Mouse (Mus musculus): ENCODE measurements at regions not wholly inside any gene's neighbourhood (a gene's known extent, or its start where the extent isn't known, plus 50 kb on each side); places are given as distances from the start of the nearest gene placed in this dataset.

DNA sequence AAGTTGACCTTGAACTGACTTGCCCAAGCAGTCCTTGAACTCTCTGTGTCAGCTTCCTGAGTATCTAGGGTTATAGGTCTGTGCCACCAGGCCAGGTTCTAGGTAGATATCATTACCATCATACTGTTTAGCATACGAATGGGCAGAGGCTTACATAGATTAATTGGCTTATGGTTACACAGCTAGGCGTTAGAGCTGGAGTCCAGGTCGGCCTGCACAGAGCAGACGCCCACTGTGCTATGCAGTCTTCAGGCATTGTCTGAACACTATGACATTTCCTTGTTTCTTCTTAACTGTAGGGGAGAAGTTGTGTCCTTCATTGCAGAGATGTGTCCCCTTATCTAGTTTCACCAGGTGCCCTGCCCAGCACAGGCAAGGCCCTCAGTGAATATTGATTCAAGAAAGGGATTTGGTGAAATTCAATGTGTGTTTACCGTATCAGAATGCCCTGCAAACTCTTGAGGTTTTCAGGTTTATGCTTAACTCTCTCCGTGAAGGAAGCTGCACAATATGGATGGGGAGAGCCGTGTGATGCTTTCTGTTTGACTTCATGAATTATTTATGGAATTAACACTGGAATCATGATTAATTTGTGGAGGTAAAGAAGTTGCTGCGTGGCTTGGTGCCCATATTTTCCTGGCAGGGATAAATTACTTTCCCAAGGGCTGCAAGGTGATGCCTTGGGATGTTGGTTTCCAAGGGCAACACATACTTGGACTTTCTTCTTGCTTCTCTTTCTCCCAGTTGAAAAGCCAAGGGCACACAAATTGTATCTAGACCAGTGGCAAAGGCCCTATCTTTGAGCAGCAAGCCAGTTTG lies 78.7 kb upstream of the Pcdh8 start:
- Histone ChIP-seq H3K9me3 (ENCODE audit: control insufficient read depth, low read length) (no peaks in the 10 kb centered on the region), H3K9ac (ENCODE audit: low read depth, low read length) (no peak overlapping the region), H3K4me2 (replicated peaks; ENCODE audit: low read depth, low read length) (no peak overlapping the region), H3K27me3 (ENCODE audit: control insufficient read depth, insufficient read depth, low read length) (no peaks in the 10 kb centered on the region), H3K4me1 (replicated peaks; ENCODE audit: control insufficient read depth, insufficient read depth, low read length) (no peaks in the 10 kb centered on the region), H3K4me3 (ENCODE audit: low read depth, low read length) (no peak overlapping the region), H3K36me3 (ENCODE audit: control insufficient read depth, insufficient read depth, low read length) (no peaks in the 10 kb centered on the region), H3K27ac (ENCODE audit: low read depth, low read length) (no peak overlapping the region)
- WGBS = 69% methylated on average over 8 of the region's 8 CpGs
- DNase-seq (ENCODE audit: low spot score) = no peak
- peak; percentile 31; the same call in 1 of the 2 replicates for ATAC-seq (ENCODE audit: low FRiP score)

DNA sequence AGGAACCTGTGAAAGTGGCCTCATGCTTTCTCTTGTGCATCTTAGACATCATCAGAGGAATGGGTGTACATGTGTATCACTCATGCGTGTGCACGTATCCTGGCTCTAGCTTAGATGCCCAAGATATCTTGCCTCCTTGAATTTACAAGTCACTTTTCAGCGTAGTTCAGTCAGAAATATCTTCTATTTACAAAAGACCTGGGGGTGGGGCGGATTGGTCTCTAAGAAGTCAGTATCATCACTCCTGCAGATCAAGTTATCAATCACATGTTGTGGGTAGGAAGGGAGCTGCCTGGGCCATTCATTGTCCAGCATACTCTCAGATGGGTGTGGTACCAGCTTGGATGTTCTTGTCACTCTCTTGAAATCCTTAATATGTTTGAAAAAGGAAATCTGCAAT lies 77.0 kb upstream of the Pcdh8 start:
- no peak overlapping the region for H3K9ac ChIP-seq (ENCODE audit: low read depth, low read length)
- DNase-seq (ENCODE audit: low spot score) (no peak), ATAC-seq (ENCODE audit: low FRiP score) (no peak)
- H3K4me1 ChIP-seq (replicated peaks; ENCODE audit: control insufficient read depth, insufficient read depth, low read length) = no peaks in the 10 kb centered on the region
- H3K36me3 ChIP-seq (ENCODE audit: control insufficient read depth, insufficient read depth, low read length) = no peaks in the 10 kb centered on the region
- H3K27ac ChIP-seq (ENCODE audit: low read depth, low read length) = no peak overlapping the region
- 85% methylated on average over 4 of the region's 4 CpGs for WGBS
- no peaks in the 10 kb centered on the region for H3K9me3 ChIP-seq (ENCODE audit: control insufficient read depth, low read length)
- no peak overlapping the region for H3K4me2 ChIP-seq (replicated peaks; ENCODE audit: low read depth, low read length)
- no peaks in the 10 kb centered on the region for H3K27me3 ChIP-seq (ENCODE audit: control insufficient read depth, insufficient read depth, low read length)
- no peak overlapping the region for H3K4me3 ChIP-seq (ENCODE audit: low read depth, low read length)

DNA sequence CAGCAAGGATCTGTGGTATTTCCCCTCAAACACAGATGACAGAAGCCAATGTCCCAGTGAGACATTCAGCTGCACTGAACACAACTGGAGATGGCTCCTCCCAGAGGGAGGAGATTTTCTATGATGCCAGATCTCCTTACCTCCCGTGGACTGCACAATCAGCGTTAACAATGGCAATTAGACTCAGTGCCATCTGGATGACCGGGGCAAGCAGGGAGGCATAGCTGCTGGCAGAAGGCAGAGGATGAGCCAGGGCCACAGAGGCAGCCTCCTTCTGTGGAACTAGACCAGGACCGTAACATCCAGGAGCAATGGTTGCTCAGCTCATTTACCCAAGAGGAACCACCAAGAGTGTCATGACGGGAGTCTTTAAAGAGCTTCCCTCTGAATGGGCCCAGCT lies 73.2 kb upstream of the Pcdh8 start:
- ATAC-seq (ENCODE audit: low FRiP score) = no peak
- 77% methylated on average over 5 of the region's 5 CpGs for WGBS
- no peak overlapping the region for H3K4me3 ChIP-seq (ENCODE audit: low read depth, low read length)
- H3K36me3 ChIP-seq (ENCODE audit: control insufficient read depth, insufficient read depth, low read length) = no peaks in the 10 kb centered on the region
- no peaks in the 10 kb centered on the region for H3K27me3 ChIP-seq (ENCODE audit: control insufficient read depth, insufficient read depth, low read length)
- H3K27ac ChIP-seq (ENCODE audit: low read depth, low read length) = no peak overlapping the region
- no peak overlapping the region for H3K4me2 ChIP-seq (replicated peaks; ENCODE audit: low read depth, low read length)
- no peak for DNase-seq (ENCODE audit: low spot score)
- H3K9ac ChIP-seq (ENCODE audit: low read depth, low read length) = no peak overlapping the region
- 0 out of 2 replicates have a peak, but pooled peaks cover 2% of the 10 kb centered on the region for H3K4me1 ChIP-seq (replicated peaks; ENCODE audit: control insufficient read depth, insufficient read depth, low read length)
- no peaks in the 10 kb centered on the region for H3K9me3 ChIP-seq (ENCODE audit: control insufficient read depth, low read length)

DNA sequence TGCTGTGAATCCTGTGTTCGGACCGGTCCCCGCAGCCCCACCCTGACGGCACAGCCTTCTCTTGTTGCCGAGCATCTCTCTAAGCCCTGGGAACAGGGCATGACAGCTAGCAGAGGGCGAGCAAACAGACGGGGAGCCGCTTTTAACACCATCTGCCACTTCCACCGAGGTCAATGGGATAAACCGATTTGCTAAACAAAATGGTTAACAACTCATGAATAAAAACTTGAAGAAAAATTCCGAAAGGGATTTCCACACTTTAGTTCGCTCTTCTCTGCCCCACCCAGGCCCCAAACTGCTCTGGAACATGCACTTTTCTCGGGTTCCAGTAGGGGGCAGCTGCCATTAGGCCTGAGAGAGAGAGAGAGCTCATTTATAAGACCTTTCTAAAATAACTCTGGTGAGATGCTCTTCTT lies 72.0 kb upstream of the Pcdh8 start:
- Histone ChIP-seq H3K9me3 (ENCODE audit: control insufficient read depth, low read length) (no peaks in the 10 kb centered on the region), H3K27me3 (ENCODE audit: control insufficient read depth, insufficient read depth, low read length) (no peaks in the 10 kb centered on the region), H3K36me3 (ENCODE audit: control insufficient read depth, insufficient read depth, low read length) (no peaks in the 10 kb centered on the region), H3K4me3 (ENCODE audit: low read depth, low read length) (no peak overlapping the region), H3K4me2 (replicated peaks; ENCODE audit: low read depth, low read length) (no peak overlapping the region), H3K9ac (ENCODE audit: low read depth, low read length) (peak overlapping the region; percentile 19; the same call in 1 of the 2 replicates), H3K27ac (ENCODE audit: low read depth, low read length) (0 out of 2 replicates have a peak overlapping the region, but pooled peaks have one; percentile 58), H3K4me1 (replicated peaks; ENCODE audit: control insufficient read depth, insufficient read depth, low read length) (0 out of 2 replicates have a peak, but pooled peaks cover 2% of the 10 kb centered on the region)
- peak; percentile 89 for ATAC-seq (ENCODE audit: low FRiP score)
- peak; percentile 80 for DNase-seq (ENCODE audit: low spot score)
- 8% methylated on average over 13 of the region's 13 CpGs for WGBS

GRCm38 (mm10) chr14:79842734-79843133 lies 71.6 kb upstream of the Pcdh8 start:
- H3K4me1 ChIP-seq (replicated peaks; ENCODE audit: control insufficient read depth, insufficient read depth, low read length) = 0 out of 2 replicates have a peak, but pooled peaks cover 2% of the 10 kb centered on the region
- no peak overlapping the region for H3K4me3 ChIP-seq (ENCODE audit: low read depth, low read length)
- no peaks in the 10 kb centered on the region for H3K36me3 ChIP-seq (ENCODE audit: control insufficient read depth, insufficient read depth, low read length)
- H3K4me2 ChIP-seq (replicated peaks; ENCODE audit: low read depth, low read length) = no peak overlapping the region
- peak overlapping the region; percentile 19; the same call in 1 of the 2 replicates for H3K9ac ChIP-seq (ENCODE audit: low read depth, low read length)
- peak; percentile 60 for ATAC-seq (ENCODE audit: low FRiP score)
- 24% methylated on average over 3 of the region's 3 CpGs for WGBS
- no peaks in the 10 kb centered on the region for H3K9me3 ChIP-seq (ENCODE audit: control insufficient read depth, low read length)
- 0 out of 2 replicates have a peak overlapping the region, but pooled peaks have one; percentile 58 for H3K27ac ChIP-seq (ENCODE audit: low read depth, low read length)
- H3K27me3 ChIP-seq (ENCODE audit: control insufficient read depth, insufficient read depth, low read length) = no peaks in the 10 kb centered on the region
- no peak for DNase-seq (ENCODE audit: low spot score)

DNA sequence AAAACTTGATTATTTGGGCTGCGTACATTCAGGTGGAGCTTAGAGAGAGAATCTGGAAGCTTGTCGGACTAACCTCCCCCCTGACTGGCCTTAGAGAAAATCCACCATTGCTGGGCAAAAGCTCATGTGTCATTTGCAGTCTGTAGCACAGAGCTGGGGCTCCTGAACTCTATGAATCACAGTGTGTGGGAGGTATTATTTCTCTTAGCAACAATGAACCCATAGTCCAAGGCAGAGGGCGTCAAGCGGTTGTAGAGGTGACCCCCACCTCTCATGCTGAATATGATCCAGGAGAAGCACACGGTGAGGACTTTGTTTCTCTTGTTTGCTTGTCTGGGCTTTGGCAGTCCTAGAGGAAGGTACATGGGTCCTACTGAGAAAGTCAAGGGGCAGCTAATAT lies 66.0 kb upstream of the Pcdh8 start:
- Histone ChIP-seq H3K27me3 (ENCODE audit: control insufficient read depth, insufficient read depth, low read length) (no peaks in the 10 kb centered on the region), H3K27ac (ENCODE audit: low read depth, low read length) (no peak overlapping the region), H3K4me1 (replicated peaks; ENCODE audit: control insufficient read depth, insufficient read depth, low read length) (no peaks in the 10 kb centered on the region), H3K4me3 (ENCODE audit: low read depth, low read length) (no peak overlapping the region), H3K9me3 (ENCODE audit: control insufficient read depth, low read length) (no peaks in the 10 kb centered on the region), H3K4me2 (replicated peaks; ENCODE audit: low read depth, low read length) (no peak overlapping the region), H3K9ac (ENCODE audit: low read depth, low read length) (no peak overlapping the region), H3K36me3 (ENCODE audit: control insufficient read depth, insufficient read depth, low read length) (no peaks in the 10 kb centered on the region)
- DNase-seq (ENCODE audit: low spot score) (no peak), ATAC-seq (ENCODE audit: low FRiP score) (no peak)
- WGBS = 48% methylated on average over 5 of the region's 5 CpGs

DNA sequence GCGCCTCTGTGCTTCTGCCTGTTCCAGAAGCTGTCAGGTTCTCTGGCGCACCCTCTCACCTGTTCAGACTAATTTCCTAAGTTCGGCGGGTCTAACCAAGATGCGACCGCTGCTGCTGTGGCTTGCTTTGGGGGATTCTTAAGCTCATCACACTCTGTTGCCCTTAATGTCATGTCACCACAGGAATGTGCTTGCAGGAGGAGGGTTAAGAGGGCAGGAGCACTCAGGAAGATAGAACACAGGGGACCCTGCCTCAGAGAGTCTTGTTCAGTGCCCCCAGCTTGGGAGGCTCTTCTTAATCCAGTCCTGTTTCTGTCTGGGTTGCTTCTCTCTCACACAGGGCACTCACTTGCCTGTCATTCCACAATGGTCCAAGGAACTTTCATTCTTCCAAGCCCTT lies 65.1 kb upstream of the Pcdh8 start:
- no peak for ATAC-seq (ENCODE audit: low FRiP score)
- Histone ChIP-seq H3K27me3 (ENCODE audit: control insufficient read depth, insufficient read depth, low read length) (no peaks in the 10 kb centered on the region), H3K9ac (ENCODE audit: low read depth, low read length) (no peak overlapping the region), H3K9me3 (ENCODE audit: control insufficient read depth, low read length) (no peaks in the 10 kb centered on the region), H3K4me3 (ENCODE audit: low read depth, low read length) (no peak overlapping the region), H3K36me3 (ENCODE audit: control insufficient read depth, insufficient read depth, low read length) (no peaks in the 10 kb centered on the region), H3K27ac (ENCODE audit: low read depth, low read length) (no peak overlapping the region), H3K4me1 (replicated peaks; ENCODE audit: control insufficient read depth, insufficient read depth, low read length) (no peaks in the 10 kb centered on the region), H3K4me2 (replicated peaks; ENCODE audit: low read depth, low read length) (no peak overlapping the region)
- no peak for DNase-seq (ENCODE audit: low spot score)
- WGBS = 93% methylated on average over 5 of the region's 6 CpGs

- H3K4me1 ChIP-seq (replicated peaks; ENCODE audit: control insufficient read depth, insufficient read depth, low read length) = 0 out of 2 replicates have a peak, but pooled peaks cover 3% of the 10 kb centered on the region
- WGBS = 91% methylated on average over 11 of the region's 11 CpGs
- no peak for ATAC-seq (ENCODE audit: low FRiP score)
Observed at GRCm38 (mm10) chr14:79824670-79825446, 53.7 kb upstream of the Pcdh8 start.

More at GRCm38 (mm10) chr14:79824670-79825446, 53.7 kb upstream of the Pcdh8 start:
- no peak overlapping the region for H3K4me3 ChIP-seq (ENCODE audit: low read depth, low read length)
- H3K9me3 ChIP-seq (ENCODE audit: control insufficient read depth, low read length) = no peaks in the 10 kb centered on the region
- H3K36me3 ChIP-seq (ENCODE audit: control insufficient read depth, insufficient read depth, low read length) = no peaks in the 10 kb centered on the region
- H3K27me3 ChIP-seq (ENCODE audit: control insufficient read depth, insufficient read depth, low read length) = no peaks in the 10 kb centered on the region
- H3K4me2 ChIP-seq (replicated peaks; ENCODE audit: low read depth, low read length) = no peak overlapping the region
- H3K9ac ChIP-seq (ENCODE audit: low read depth, low read length) = no peak overlapping the region
- DNase-seq (ENCODE audit: low spot score) = no peak
- H3K27ac ChIP-seq (ENCODE audit: low read depth, low read length) = no peak overlapping the region
